Mouse (Mus musculus): ENCODE data around the gene Elovl6.

Gene Elovl6

DNA sequence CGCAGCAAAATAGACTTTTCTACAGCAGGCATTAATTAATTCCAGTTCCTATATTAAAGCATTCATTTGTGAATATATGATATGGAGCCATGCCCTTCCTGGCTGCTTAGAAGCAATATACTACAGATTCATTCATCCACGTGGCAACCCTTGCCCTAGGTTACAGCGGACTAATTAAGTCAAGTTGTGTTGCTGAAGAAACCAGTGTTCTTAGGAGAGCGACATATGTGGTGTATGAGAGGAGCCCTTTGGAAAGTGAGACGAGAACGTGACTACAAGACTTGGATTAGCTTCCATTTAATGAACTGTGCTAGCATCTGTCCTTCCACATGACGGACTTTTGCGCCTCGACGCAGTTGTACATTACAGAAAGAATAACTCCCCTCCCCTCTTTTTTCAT, 115.2 kb downstream of the Elovl6 start:
- no peak for DNase-seq (ENCODE audit: low spot score)

DNA sequence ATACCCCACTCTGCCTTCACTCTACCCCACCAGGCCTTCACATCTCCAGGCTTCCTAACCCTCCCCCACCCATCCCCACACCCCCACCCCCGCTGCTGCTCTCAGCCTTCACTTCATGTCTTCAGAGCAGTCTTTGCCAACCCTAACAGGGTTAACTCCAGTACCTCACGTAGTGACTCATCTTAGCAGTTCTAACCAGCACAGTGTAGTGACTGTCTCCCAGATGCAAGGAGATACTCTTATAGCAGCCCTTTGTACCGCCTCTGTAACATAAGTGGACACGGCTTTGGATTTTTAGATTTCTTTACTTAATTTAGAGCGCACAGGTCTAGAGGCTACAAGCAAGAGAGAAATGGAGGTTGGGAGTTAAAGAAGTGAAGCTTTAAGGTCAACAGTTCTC, 116.4 kb downstream of the Elovl6 start:
- no peak for DNase-seq (ENCODE audit: low spot score)

DNA sequence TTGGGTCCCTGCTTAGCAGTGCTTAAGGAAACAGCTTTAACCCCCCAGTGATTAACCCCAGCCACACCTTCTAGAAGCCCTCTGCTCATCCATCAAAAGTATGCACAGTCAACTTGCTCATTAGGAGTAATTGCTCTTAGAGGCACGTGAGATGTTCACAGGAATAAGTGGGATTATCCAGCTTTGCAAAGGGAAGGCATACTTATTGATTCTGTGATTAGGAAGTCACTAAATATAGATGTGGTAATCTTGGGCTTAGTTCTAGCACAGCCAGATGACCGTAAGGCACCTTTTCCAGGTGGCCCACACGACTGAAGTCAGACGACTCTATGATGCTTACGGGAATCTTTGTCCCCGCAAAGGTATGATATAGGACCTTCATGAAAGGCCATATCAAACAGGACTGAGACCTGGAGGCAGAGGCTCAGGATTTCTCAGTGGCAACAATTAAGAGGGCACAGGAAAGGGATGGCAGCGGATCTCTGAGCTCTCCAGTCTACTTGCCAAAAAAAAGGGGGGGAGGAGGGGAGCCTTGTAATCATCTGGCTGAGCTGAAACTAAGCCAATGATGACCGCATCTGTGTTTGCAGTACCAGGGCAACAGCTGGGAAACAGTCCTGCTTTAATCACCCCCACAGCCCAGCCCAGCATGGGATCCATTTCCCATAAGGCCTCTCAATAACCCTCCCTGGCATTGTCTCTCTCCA, 117.6 kb downstream of the Elovl6 start:
- DNase-seq (ENCODE audit: low spot score) = no peak

DNA sequence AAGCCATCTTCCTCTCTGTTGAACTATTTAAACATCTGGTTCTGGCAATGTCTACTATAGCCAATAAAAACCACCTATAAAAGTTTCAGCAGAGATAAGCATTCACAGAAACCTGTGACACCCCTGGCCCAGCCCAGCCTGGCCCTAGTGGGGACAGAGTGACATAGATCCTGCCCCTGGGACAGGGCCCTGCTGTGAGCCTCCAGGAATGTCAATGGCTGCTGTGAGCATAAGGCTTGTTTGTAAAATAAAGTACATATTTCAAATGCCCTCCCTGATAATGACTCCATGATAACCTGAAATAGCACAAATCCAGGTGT, 118.1 kb downstream of the Elovl6 start:
- DNase-seq (ENCODE audit: low spot score) = no peak

DNA sequence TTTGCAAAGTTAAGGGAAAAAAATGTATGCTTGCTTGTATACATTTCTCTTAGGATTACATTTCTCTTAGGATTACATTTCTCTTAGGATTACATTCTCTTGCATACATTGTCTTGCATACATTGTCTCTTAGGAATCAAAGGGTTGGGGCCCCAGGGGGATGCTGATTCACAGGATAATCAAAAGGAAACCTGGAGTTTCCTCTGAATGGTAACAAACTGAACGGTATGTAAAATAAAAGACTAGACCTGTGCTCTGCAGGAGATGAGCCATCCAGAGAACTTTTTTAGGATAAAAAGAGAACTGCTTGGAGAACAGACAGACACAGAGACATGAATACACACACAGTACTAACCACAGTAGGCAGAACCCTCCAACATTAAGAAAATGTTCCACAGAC, 118.8 kb downstream of the Elovl6 start:
- no peak for DNase-seq (ENCODE audit: low spot score)

DNA sequence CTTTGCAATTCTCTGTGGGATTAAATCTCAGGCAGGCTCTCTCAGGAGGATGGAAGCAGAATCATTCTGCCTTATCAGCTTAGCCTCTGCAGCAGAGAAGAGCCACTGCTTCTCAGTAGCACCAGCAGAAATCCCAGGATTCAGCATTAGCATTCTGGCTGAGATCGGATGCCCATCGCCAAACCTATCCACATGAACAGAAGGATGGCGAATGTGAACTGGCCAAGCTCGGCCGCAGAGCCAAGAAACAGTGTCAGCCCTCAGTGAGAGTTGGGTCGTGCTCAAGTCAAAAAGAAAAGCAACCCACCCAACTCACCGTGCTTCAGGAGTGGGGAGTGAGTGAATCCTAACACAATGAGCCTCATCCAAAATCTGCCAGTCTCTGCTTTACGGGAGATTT, 119.6 kb downstream of the Elovl6 start:
- no peak for DNase-seq (ENCODE audit: low spot score)

DNA sequence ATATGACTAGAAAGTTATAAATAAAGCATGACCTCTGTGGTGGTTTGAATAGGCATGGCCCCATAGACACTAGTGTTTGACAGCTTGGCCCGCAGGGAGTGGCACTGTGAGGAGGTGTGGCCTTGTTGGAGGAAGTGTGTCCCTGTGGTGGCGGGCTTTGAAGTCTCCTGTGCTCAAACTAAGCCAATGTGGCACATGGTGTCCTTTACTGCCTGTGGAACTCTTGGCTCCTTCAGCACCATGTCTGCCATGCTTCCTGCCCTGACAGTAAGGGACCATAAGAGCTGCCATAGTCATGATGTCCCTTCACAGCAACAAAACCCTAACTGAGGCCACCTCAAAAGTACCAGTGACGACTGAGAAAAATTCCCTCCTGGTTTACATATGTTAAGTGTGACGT, 120.3 kb downstream of the Elovl6 start:
- DNase-seq (ENCODE audit: low spot score) = no peak

DNA sequence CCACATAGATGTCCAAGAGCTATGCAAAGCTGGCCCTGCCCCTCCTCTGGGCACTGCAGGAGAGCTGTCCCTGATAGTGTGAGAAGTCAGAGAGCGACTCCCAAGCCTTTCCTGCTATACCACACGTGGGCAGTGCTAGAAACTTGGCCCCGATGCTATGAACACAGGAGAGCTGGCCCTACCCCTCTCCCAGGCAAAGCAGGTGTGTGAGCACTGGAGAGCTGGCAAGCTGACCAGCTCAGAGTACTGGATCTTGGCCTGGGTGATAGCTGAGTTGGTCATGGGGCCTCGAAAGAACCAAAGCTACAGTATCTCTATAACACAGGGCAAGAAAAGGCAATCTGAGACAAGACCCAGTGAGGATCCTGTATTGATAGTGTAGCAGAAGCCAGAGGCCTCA, 124.4 kb downstream of the Elovl6 start:
- DNase-seq (ENCODE audit: low spot score) = no peak

DNA sequence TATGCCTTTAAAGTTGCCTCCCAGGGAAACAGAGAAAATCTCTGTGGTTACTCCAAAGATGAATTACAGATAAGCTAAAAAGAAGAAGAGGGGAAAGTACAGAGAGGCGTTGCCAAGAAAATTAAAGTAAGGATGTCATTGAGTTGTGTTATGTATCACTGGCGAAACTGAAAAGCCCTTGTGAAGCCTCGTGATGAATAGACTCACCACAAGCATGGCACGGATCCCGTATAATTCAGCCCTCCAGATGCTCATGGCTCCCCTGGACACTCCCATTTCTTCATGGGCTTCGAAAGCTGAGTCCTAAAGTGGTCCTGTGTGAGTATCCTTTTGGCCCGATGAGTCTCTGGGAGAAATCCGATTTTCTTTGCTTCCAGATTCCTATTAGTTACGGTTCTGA, 125.1 kb downstream of the Elovl6 start:
- no peak for DNase-seq (ENCODE audit: low spot score)

DNA sequence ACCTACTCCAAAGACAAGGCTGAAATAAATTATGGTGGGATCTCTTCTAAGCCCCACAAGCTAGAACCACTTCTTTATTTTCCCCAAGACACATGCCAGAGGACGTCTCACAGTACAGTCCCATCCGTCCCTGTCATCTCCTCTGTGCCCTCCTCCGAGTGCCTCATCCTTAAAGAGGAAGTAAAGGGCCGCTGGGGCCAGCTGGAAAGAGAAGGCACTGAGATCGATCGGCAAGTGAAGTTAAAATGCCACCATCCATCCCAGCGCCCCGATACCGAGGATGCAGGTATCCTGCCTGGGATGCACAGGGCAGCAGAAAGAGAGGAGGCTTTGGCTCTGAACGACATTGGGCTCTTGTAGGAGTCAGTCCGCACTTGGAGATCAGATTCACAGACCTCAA, 125.6 kb downstream of the Elovl6 start:
- no peak for DNase-seq (ENCODE audit: low spot score)

DNA sequence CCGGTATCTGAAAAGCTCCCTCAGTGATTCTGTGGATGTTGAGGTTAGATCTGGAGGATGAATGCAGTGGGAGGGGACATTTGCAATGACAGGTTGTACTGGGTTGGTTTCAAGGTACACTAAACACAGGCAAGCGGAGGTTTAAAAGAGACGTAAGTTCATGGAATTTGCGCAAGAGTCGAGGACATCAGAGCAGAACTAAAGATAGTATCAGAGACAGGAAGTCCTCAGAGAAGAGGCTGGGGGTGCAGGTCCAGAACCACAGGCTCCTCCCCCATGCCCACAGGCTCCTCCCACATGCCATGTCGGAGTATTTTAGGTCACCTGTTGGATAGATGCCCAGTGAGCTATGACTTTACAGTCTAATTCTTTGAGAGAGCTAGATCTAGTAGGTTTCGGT, 126.6 kb downstream of the Elovl6 start:
- no peak for DNase-seq (ENCODE audit: low spot score)

DNA sequence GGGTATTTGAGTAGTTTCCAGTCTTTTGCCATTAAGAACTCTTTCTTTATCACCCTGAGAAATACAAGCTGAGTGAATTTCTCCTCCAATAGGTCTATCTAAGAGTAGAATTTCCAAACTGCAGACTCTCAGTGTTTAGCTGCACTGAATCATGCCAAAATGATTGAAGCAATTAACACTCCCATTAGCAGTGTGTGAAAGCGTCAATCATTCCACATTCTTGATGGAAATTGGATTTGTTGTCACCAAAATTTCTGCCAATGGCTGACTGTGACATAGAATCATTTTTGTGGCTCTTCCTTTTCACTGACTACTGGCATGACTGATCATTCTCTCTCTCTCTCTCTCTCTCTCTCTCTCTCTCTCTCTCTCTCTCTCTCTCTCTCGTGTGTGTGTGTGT, 131.8 kb downstream of the Elovl6 start:
- DNase-seq (ENCODE audit: low spot score) = no peak

DNA sequence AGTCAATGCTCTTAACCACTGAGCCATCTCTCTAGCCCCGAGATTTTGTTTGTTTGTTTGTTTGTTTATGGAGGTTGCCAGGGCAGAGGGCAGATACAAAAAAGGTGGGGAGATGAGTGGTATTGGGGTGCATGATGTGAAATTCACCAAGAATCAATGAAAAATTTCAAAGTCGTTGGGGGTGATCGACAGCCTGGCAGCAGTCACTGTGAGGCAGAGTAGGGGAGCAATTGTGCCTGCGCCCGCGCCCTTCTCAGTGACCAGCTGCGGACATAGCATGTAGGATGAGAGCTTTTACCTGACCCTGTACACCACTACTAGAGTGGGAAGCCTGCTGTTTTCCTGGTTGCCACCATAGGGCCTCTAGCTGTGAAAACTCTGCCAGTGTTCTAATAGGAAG, 143.8 kb downstream of the Elovl6 start:
- no peak for DNase-seq (ENCODE audit: low spot score)

DNA sequence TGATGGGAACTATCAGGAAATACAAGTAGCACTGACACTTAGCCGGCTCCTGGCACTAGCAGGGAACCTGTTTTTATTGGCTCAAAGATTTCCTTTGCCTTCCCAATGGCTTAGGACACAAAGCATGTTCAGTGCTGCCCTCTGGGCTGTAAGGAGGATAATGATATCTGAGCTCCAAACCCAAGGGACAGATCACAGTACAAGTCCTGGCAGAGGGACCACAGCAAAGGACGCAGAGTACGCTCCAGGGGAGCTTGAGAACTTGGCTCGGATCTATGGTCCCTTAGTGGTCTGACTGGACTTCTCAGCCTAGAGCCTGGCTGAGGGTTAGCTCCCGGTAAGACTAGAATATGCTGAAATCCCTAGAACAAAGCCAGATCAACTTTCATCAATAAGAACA, 148.1 kb downstream of the Elovl6 start:
- DNase-seq (ENCODE audit: low spot score) = no peak

DNA sequence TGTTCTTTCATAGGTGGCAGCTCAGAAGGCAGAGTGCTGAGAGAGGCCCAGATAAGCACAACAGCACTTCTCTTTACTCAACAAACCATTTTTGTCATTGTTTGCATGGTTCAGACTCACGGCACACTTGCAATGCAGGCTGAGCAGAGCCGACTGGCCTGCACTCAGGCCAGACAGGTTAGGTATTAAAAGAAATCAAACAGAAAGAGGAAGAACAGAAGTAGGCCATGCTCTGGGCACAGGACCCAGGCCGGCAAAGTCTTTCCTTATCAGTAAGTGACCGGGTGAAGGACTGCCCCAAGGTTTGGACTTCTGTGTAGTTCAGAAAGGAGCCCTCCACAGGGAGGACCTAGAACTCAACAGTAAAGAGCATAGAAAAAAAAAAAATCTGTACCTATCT, 149.7 kb downstream of the Elovl6 start:
- no peak for DNase-seq (ENCODE audit: low spot score)

DNA sequence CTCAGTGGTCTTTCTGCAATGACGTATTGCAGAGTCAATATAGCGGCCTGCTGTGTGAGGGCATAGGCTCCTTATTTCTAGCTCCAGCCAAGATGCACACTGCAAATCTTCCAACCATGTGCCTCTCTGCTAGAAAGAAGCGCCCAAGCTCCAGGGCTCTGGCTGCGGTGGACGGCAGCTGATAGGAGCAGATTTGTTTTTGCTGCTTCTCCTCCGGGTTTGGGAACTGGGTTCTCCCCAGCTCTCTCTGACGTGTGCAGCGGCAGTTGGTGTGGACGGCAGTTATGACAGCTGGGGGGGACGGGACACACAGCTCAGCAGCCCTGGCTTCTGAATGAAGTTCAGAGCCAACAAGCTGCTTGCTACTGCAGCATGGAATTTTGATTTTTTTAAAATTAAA, 150.2 kb downstream of the Elovl6 start:
- DNase-seq (ENCODE audit: low spot score) = no peak

DNA sequence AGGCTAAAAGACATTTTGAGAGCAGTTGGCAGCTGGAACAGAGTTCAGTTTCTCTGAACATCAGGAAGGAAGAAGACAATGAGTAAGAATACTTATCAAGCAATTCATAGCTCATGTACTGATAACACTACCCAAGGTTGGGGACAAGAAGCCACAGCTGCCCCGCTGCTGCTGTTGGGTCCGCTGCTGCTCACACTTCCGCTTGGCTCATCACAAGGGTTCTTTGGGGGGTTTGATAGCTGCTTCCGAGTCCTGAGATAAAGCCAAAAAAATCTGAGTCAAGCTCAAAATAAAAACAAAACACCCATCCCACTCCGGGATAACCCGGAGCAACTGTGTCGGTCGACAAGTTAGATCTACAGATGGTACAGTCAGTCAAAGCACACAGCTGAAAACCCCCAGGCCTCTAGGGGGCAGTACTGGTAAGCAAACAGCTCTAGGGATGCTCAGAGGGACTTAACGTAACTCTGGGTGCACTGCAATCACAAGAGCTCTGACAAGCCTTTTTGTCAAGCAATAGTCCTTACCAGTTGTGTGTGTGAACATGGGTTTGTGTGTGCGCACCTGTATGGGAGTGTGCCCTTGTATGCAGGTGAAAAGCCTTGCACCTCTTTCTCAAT, 151.0 kb downstream of the Elovl6 start:
- DNase-seq (ENCODE audit: low spot score) = no peak

DNA sequence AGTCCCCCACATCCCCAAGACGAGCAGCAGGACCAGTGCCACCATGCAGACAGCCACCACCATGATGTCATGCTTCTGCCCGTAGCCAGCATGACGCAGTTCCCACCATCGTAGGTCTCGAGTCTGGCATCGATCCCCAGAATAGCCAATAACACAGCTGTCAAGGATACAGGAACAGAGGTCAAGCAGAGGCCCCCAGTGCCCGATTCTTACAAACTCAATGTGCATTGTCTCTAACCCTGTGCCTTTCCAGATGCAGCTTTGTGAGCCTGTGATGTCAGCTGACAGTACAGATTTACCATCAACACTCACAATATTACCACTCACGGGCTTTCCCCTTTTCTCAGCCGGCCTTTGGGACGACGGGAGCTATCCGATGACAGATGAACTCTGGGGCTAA, 154.0 kb downstream of the Elovl6 start:
- no peak for DNase-seq (ENCODE audit: low spot score)

DNA sequence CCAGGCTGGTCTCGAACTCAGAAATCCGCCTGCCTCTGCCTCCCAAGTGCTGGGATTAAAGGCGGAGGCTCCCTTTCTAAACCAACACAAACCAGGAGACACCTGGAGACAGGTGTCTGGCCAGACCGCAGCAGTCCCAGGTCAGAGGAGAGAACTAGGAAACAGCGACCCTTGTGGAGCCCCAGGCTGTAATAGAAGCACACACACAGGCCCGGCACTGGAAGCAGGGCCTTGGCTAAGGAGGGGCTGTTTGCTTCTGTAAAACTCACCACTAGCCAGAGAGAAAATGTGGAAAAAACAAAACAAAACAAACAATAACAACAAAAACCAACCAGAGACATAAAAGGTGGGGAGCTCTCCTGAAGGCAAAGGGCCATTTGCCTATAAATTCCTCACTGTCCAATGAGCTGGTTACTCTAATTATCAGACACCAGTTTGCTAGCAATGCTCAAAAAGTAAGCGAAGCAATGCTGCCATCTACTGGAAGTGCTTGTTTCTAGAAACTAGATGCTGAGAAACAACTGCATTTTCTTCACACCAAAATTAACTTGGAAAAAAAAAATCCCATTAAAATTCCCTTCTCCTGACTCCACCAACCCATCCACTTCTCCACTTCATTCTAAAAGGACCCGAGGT, 154.7 kb downstream of the Elovl6 start:
- peak; percentile 7 for DNase-seq (ENCODE audit: low spot score)

DNA sequence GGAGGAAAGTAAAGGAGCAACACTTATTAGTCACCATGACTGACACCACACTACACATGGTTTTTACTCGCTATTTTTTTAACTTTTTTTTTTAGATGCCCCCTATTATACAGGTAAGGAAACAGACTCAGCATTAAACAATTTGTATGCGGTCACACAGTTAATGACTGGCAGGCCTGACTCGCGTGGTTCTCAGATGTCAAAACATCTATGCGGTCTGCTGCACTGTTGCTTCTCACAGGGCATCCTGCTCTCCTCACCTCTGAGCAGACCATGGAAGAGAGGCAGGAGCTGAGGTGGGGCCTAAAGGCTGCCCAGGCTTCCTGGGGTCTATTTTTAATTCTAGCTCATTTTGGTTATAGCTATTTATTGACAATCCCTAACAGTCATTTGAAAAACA, 155.3 kb downstream of the Elovl6 start:
- DNase-seq (ENCODE audit: low spot score) = no peak

Measured in ovary, postnatal 10 days (tissue).